14 mouse cellular contexts compared by ENCODE assay signal in the genomic region with DNA sequence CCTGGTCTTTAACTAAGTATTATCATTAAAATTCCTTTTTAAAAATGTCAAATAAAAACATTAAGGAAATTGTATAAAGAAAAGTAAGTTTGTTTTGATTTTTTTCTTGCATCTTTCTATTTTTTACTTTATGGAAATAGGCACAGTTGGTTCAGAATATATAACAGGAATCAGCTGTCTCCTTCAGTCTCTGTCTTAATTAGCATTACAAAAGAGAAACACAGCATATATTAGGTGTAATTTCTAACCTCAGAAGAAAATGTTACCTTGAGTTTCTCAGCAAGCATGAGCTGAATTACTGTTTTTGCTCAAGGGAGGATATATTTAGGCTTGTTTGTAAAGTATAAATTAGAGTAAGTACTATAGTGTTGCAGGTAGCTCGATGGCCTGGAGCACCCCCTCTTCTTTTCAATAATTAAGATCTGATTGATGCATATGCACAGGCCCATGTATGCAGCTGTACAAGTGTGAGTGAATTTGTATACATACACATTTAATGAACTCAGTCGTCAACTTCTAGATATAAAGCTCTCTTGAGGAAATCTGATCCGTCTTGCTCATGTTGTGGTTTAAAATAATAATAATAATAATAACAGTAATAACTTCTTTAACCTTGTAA.
"Had no signal": no experiment of that assay in that cellular context is flagged by ENCODE, and none has a peak within 500 bp of the region (broad histone marks: within the 10 kb centered on the region; RNA-seq: fewer than 3 reads in every experiment).

No protein-coding gene starts in this region.

- H3K27ac ChIP-seq: kidney, embryonic 15.5 days; left cerebral cortex, adult 2 months; liver, embryonic 13.5 days; neural tube, embryonic 13.5 days had no signal

- DNase-seq: kidney, adult 8-10 months; kidney, postnatal 10 days; kidney, postnatal 36 days; layer of hippocampus, postnatal 36 days; liver, embryonic 13.5 days; lung, adult 2 months; lung, postnatal 14 days; lung, postnatal 4 days; thymus, adult 18-20 months; thymus, postnatal 36 days had no signal

- H3K36me3 ChIP-seq: kidney, embryonic 15.5 days; liver, embryonic 13.5 days; neural tube, embryonic 13.5 days had no signal

- H3K27me3 ChIP-seq: kidney, embryonic 15.5 days; liver, embryonic 13.5 days; neural tube, embryonic 13.5 days had no signal

- H3K4me3 ChIP-seq: kidney, embryonic 15.5 days; left cerebral cortex, adult 2 months; liver, embryonic 13.5 days; neural tube, embryonic 13.5 days had no signal

- H3K4me1 ChIP-seq: kidney, embryonic 15.5 days; liver, embryonic 13.5 days; neural tube, embryonic 13.5 days had no signal

- H3K9me3 ChIP-seq: kidney, embryonic 15.5 days; liver, embryonic 13.5 days had no signal

- H3K4me2 ChIP-seq: kidney, embryonic 15.5 days; liver, embryonic 13.5 days; midbrain, embryonic 11.5 days; neural tube, embryonic 13.5 days had no signal

- H3K9ac ChIP-seq: kidney, embryonic 15.5 days; liver, embryonic 13.5 days; neural tube, embryonic 13.5 days had no signal
